Mouse (Mus musculus) kidney, adult 2 months (tissue): ENCODE measurements around the gene Nipa2. TPM values are rescaled to one million over a fixed set of nuclear protein-coding genes. Genes with fewer than 3 reads are reported as not detected.

Experiments
- DNase-seq: peaks from one replicate; pipeline ENCODE4 v3.0.0; 2021
- H3K27ac ChIP-seq: fragments of 200-500 bp; 2 replicates; pipeline ENCODE4 v1.5.1; 2012; ENCODE audit warnings: low read depth, low read length, control low read depth, inconsistent platforms; ENCODE audit not compliant: insufficient read depth
- H3K27me3 ChIP-seq: fragments of 200-500 bp; replicated peaks from 2 replicates; pipeline ENCODE4 v1.6.1; 2012; ENCODE audit warnings: mild to moderate bottlenecking, moderate library complexity, low read length, inconsistent platforms; ENCODE audit not compliant: control insufficient read depth, insufficient read depth
- H3K36me3 ChIP-seq: fragments of 200-500 bp; 2 replicates; pipeline ENCODE4 v1.6.1; 2012; ENCODE audit warnings: mild to moderate bottlenecking, moderate library complexity, low read length, inconsistent platforms; ENCODE audit not compliant: control insufficient read depth, insufficient read depth
- H3K4me1 ChIP-seq: fragments of 200-500 bp; 2 replicates; pipeline ENCODE4 v1.6.1; 2011; ENCODE audit warnings: low read length; ENCODE audit not compliant: control insufficient read depth, insufficient read depth
- H3K4me3 ChIP-seq: fragments of 200-500 bp; 2 replicates; pipeline ENCODE4 v1.5.1; 2011; ENCODE audit warnings: mild to moderate bottlenecking, low read depth, low read length, control low read depth; ENCODE audit not compliant: insufficient read depth
- CTCF ChIP-seq: fragments of 200-500 bp; conservative IDR thresholded peaks from 2 replicates; pipeline ENCODE4 v1.5.1; 2011; ENCODE audit warnings: low read depth, mild to moderate bottlenecking, control low read depth, low read length, moderate library complexity, mixed read lengths; ENCODE audit not compliant: insufficient read depth, insufficient read length
- POLR2A ChIP-seq: fragments of 200-500 bp; IDR thresholded peaks from one replicate; pipeline ENCODE4 v1.6.1; 2011; ENCODE audit warnings: low read depth, low read length, control low read depth
- WGBS: fragments of 180-500 bp; shearing (Covaris S2); methylation state at CpG from one replicate; pipeline ENCODE4 v1.1.7; 2018; 5-methylcytosine and 5-hydroxymethylcytosine counted together
- polyA plus RNA-seq: library from polyadenylated mRNA; depleted of rRNA; stranded (reverse); fragments of >200 nt; gene quantifications from 2 replicates; pipeline ENCODE4 v1.2.3, GENCODE M21; 2012

Gene Nipa2
- polyA plus RNA-seq, 1 experiment: 10.3 TPM

- H3K27ac ChIP-seq: no peak overlapping the region
- TF ChIP-seq POLR2A (no peak), CTCF (peak; percentile 66)
- WGBS: 24% methylated on average over 13 of the region's 13 CpGs
- H3K4me3 ChIP-seq: no peak overlapping the region
- DNase-seq: peak; percentile 73
- no peaks in the 10 kb centered on the region for H3K27me3 ChIP-seq
- no peaks in the 10 kb centered on the region; the same call in 1 of the 2 replicates for H3K4me1 ChIP-seq
- no peaks in the 10 kb centered on the region for H3K36me3 ChIP-seq
Observed at GRCm38 (mm10) chr7:55986526-55987214, 24.4 kb upstream of the Nipa2 start.

GRCm38 (mm10) chr7:55984754-55985153, 22.5 kb upstream of the Nipa2 start:
- Histone ChIP-seq H3K27ac (no peak overlapping the region), H3K36me3 (no peaks in the 10 kb centered on the region), H3K4me1 (no peaks in the 10 kb centered on the region; the same call in 1 of the 2 replicates), H3K27me3 (no peaks in the 10 kb centered on the region), H3K4me3 (no peak overlapping the region)
- 74% methylated on average over 4 of the region's 4 CpGs for WGBS
- DNase-seq: no peak
- TF ChIP-seq CTCF (no peak), POLR2A (no peak)

- H3K27me3 ChIP-seq: no peaks in the 10 kb centered on the region
- DNase-seq: no peak
- H3K4me3 ChIP-seq: no peak overlapping the region
- 91% methylated on average over 5 of the region's 5 CpGs for WGBS
- no peaks in the 10 kb centered on the region; the same call in 1 of the 2 replicates for H3K36me3 ChIP-seq
- H3K4me1 ChIP-seq: no peaks in the 10 kb centered on the region; the same call in 1 of the 2 replicates
- no peak overlapping the region for H3K27ac ChIP-seq
- TF ChIP-seq CTCF (no peak), POLR2A (no peak)
Observed at GRCm38 (mm10) chr7:55983107-55983506, 20.8 kb upstream of the Nipa2 start.

- no peak overlapping the region for H3K27ac ChIP-seq
- TF ChIP-seq POLR2A (no peak), CTCF (no peak)
Observed at GRCm38 (mm10) chr7:55982010-55982700, 19.9 kb upstream of the Nipa2 start.

GRCm38 (mm10) chr7:55981511-55981910, 19.2 kb upstream of the Nipa2 start:
- Histone ChIP-seq H3K36me3 (no peaks in the 10 kb centered on the region; the same call in 1 of the 2 replicates), H3K27ac (no peak overlapping the region), H3K4me1 (no peaks in the 10 kb centered on the region; the same call in 1 of the 2 replicates), H3K4me3 (no peak overlapping the region), H3K27me3 (no peaks in the 10 kb centered on the region)
- 93% methylated on average over 2 of the region's 2 CpGs for WGBS
- no peak for TF ChIP-seq POLR2A
- TF ChIP-seq CTCF: no peak
- DNase-seq: no peak

More at GRCm38 (mm10) chr7:55982010-55982700, 19.9 kb upstream of the Nipa2 start:
- Histone ChIP-seq H3K4me3 (no peak overlapping the region), H3K36me3 (no peaks in the 10 kb centered on the region; the same call in 1 of the 2 replicates), H3K4me1 (no peaks in the 10 kb centered on the region; the same call in 1 of the 2 replicates), H3K27me3 (no peaks in the 10 kb centered on the region)
- WGBS: 89% methylated on average over 10 of the region's 10 CpGs
- DNase-seq: no peak

GRCm38 (mm10) chr7:55974429-55974828, 12.2 kb upstream of the Nipa2 start:
- Histone ChIP-seq H3K36me3 (no peaks in the 10 kb centered on the region; the same call in 1 of the 2 replicates), H3K27me3 (no peaks in the 10 kb centered on the region), H3K4me3 (no peak overlapping the region), H3K27ac (no peak overlapping the region), H3K4me1 (no peaks in the 10 kb centered on the region)
- DNase-seq: no peak
- WGBS: 99% methylated on average over 2 of the region's 2 CpGs
- no peak for TF ChIP-seq POLR2A
- TF ChIP-seq CTCF: peak; percentile 14; the same call in 1 of the 2 replicates

GRCm38 (mm10) chr7:55969415-55969814, 7.1 kb upstream of the Nipa2 start:
- no peak for DNase-seq
- 73% methylated on average over 1 of the region's 1 CpGs for WGBS
- no peak overlapping the region for H3K27ac ChIP-seq
- no peaks in the 10 kb centered on the region for H3K27me3 ChIP-seq
- TF ChIP-seq CTCF (no peak), POLR2A (no peak)
- no peak overlapping the region for H3K4me3 ChIP-seq
- no peaks in the 10 kb centered on the region for H3K36me3 ChIP-seq
- H3K4me1 ChIP-seq: peaks cover 3% of the 10 kb centered on the region; the same call in 1 of the 2 replicates
